In genomic region chr13:5497535-5497934, GRCm38 (mm10) we compare ENCODE assay signal across 13 mouse cellular contexts.
A peak's percentile ranks its signal among the peaks of the same experiment; 100 is the strongest.
DNase-seq lines count a peak whose midpoint lies in the region; ATAC-seq lines count a peak whose summit lies in the region.
"Had no signal": no experiment of that assay in that cellular context is flagged by ENCODE, and none has a peak within 500 bp of the region (broad histone marks: within the 10 kb centered on the region; RNA-seq: fewer than 3 reads in every experiment).

No protein-coding gene starts in this region.

- H3K4me2 ChIP-seq in hindbrain, embryonic 11.5 days (replicated peaks; ENCODE audit: low read depth, low read length): no peak overlapping the region
- no peak overlapping the region for H3K4me2 ChIP-seq in hindbrain, embryonic 16.5 days (ENCODE audit: low read length)
- H3K4me2 ChIP-seq in midbrain, embryonic 14.5 days (ENCODE audit: low read length): no peak overlapping the region
- H3K4me2 ChIP-seq in midbrain, embryonic 13.5 days (replicated peaks): no peak overlapping the region
- H3K4me2 ChIP-seq: lung, embryonic 15.5 days had no signal

- H3K27ac ChIP-seq in hindbrain, embryonic 11.5 days (ENCODE audit: low read depth, low read length): no peak overlapping the region
- H3K27ac ChIP-seq in hindbrain, embryonic 16.5 days (ENCODE audit: low read depth, low read length): no peak overlapping the region
- no peak overlapping the region for H3K27ac ChIP-seq in midbrain, embryonic 14.5 days (replicated peaks; ENCODE audit: low read depth, low read length)
- H3K27ac ChIP-seq in midbrain, embryonic 13.5 days: no peak overlapping the region
- H3K27ac ChIP-seq: gastrocnemius, adult 2 months; lung, embryonic 15.5 days had no signal

- H3K4me3 ChIP-seq in hindbrain, embryonic 11.5 days (ENCODE audit: low read depth, low read length): no peak overlapping the region
- H3K4me3 ChIP-seq in hindbrain, embryonic 16.5 days (ENCODE audit: low read length): no peak overlapping the region
- no peak overlapping the region for H3K4me3 ChIP-seq in midbrain, embryonic 14.5 days (replicated peaks; ENCODE audit: low read depth, low read length)
- no peak overlapping the region for H3K4me3 ChIP-seq in midbrain, embryonic 13.5 days (replicated peaks)
- H3K4me3 ChIP-seq: gastrocnemius, adult 2 months; lung, embryonic 15.5 days; myocyte had no signal

- H3K9ac ChIP-seq in hindbrain, embryonic 11.5 days (ENCODE audit: low read depth, low read length): no peak overlapping the region
- H3K9ac ChIP-seq in hindbrain, embryonic 16.5 days (ENCODE audit: low read depth, low read length): no peak overlapping the region
- no peak overlapping the region for H3K9ac ChIP-seq in midbrain, embryonic 14.5 days (replicated peaks; ENCODE audit: low read length)
- H3K9ac ChIP-seq in midbrain, embryonic 13.5 days (replicated peaks): no peak overlapping the region
- H3K9ac ChIP-seq: lung, embryonic 15.5 days had no signal

- peak; percentile 15 for DNase-seq in hindbrain, embryonic 11.5 days (ENCODE audit: low spot score)
- DNase-seq in midbrain, embryonic 14.5 days: peak; percentile 13
- DNase-seq in embryo, embryonic 10.5 days (ENCODE audit: low spot score): peak; percentile 56
- DNase-seq in urinary bladder, postnatal 14 days (ENCODE audit: low spot score): no peak
- DNase-seq: adrenal gland, postnatal 25 days; cerebellum, adult 2 months; gastrocnemius, adult 2 months; thymus, postnatal 36 days had no signal

- H3K9me3 ChIP-seq in hindbrain, embryonic 11.5 days (ENCODE audit: control insufficient read depth, low read length): no peaks in the 10 kb centered on the region
- H3K9me3 ChIP-seq in hindbrain, embryonic 16.5 days (ENCODE audit: control insufficient read depth, low read length): no peaks in the 10 kb centered on the region
- H3K9me3 ChIP-seq in midbrain, embryonic 14.5 days (ENCODE audit: control insufficient read depth, low read length): no peaks in the 10 kb centered on the region
- no peaks in the 10 kb centered on the region for H3K9me3 ChIP-seq in midbrain, embryonic 13.5 days
- H3K9me3 ChIP-seq: lung, embryonic 15.5 days had no signal

- H3K36me3 ChIP-seq in hindbrain, embryonic 11.5 days (ENCODE audit: control insufficient read depth, insufficient read depth, low read length): no peaks in the 10 kb centered on the region
- H3K36me3 ChIP-seq in hindbrain, embryonic 16.5 days (ENCODE audit: control insufficient read depth, insufficient read depth, low read length): no peaks in the 10 kb centered on the region
- H3K36me3 ChIP-seq in midbrain, embryonic 14.5 days (ENCODE audit: control insufficient read depth, insufficient read depth, low read length): no peaks in the 10 kb centered on the region
- no peaks in the 10 kb centered on the region for H3K36me3 ChIP-seq in midbrain, embryonic 13.5 days
- H3K36me3 ChIP-seq: lung, embryonic 15.5 days had no signal

- no peak for ATAC-seq in hindbrain, embryonic 11.5 days (ENCODE audit: low FRiP score)
- ATAC-seq in hindbrain, embryonic 16.5 days: no peak
- no peak for ATAC-seq in midbrain, embryonic 14.5 days (ENCODE audit: low FRiP score, low TSS enrichment)
- no peak for ATAC-seq in midbrain, embryonic 13.5 days
- no peak for ATAC-seq in megakaryocyte progenitor cell, adult 5-6 weeks (replicated peaks; ENCODE audit: poor library complexity)

- H3K27me3 ChIP-seq in hindbrain, embryonic 11.5 days (ENCODE audit: control insufficient read depth, insufficient read depth, low read length): no peaks in the 10 kb centered on the region
- H3K27me3 ChIP-seq in hindbrain, embryonic 16.5 days (replicated peaks; ENCODE audit: control insufficient read depth, insufficient read depth, low read length): no peaks in the 10 kb centered on the region
- H3K27me3 ChIP-seq in midbrain, embryonic 14.5 days (ENCODE audit: control insufficient read depth, insufficient read depth, low read length): no peaks in the 10 kb centered on the region
- H3K27me3 ChIP-seq in midbrain, embryonic 13.5 days: no peaks in the 10 kb centered on the region
- H3K27me3 ChIP-seq: lung, embryonic 15.5 days had no signal

- no peaks in the 10 kb centered on the region for H3K4me1 ChIP-seq in hindbrain, embryonic 11.5 days (replicated peaks; ENCODE audit: control insufficient read depth, insufficient read depth, low read length)
- H3K4me1 ChIP-seq in hindbrain, embryonic 16.5 days (ENCODE audit: control insufficient read depth, insufficient read depth, low read depth, low read length): no peaks in the 10 kb centered on the region
- no peaks in the 10 kb centered on the region for H3K4me1 ChIP-seq in midbrain, embryonic 14.5 days (ENCODE audit: control insufficient read depth, insufficient read depth, low read length)
- H3K4me1 ChIP-seq in midbrain, embryonic 13.5 days (replicated peaks): no peaks in the 10 kb centered on the region
- H3K4me1 ChIP-seq: lung, embryonic 15.5 days had no signal
